Comparison of ENCODE assay signal across 9 mouse cellular contexts in genomic region chr13:53472614-53473124, GRCm38 (mm10). TPM values are rescaled to one million over a fixed set of nuclear protein-coding genes. Genes with fewer than 3 reads are reported as not detected.
A peak's percentile ranks its signal among the peaks of the same experiment; 100 is the strongest.
DNase-seq lines count a peak whose midpoint lies in the region; ATAC-seq lines count a peak whose summit lies in the region.
"Had no signal": no experiment of that assay in that cellular context is flagged by ENCODE, and none has a peak within 500 bp of the region (broad histone marks: within the 10 kb centered on the region; RNA-seq: fewer than 3 reads in every experiment).

Gene Msx2 (minus strand): TSS chr13:53473074.

- DNase-seq in embryo, embryonic 9.5 days (ENCODE audit: extremely low spot score), result peak; percentile 89
- DNase-seq in heart, embryonic 10.5 days (ENCODE audit: low spot score), result peak; percentile 93
- peak; percentile 26 for DNase-seq in kidney, adult 9 months
- peak; percentile 69 for DNase-seq in liver, embryonic 11.5 days (ENCODE audit: low spot score)

- H3K27me3 ChIP-seq in megakaryocyte, embryonic 14.5 days (replicated peaks), result peaks cover 95% of the 10 kb centered on the region
- peaks cover 92% of the 10 kb centered on the region for H3K27me3 ChIP-seq in heart, embryonic 10.5 days (ENCODE audit: insufficient read depth, poor library complexity, severe bottlenecking)
- H3K27me3 ChIP-seq in liver, embryonic 11.5 days (replicated peaks; ENCODE audit: control insufficient read depth, insufficient read depth, low read length), result peaks cover 95% of the 10 kb centered on the region
- peaks cover 99% of the 10 kb centered on the region for H3K27me3 ChIP-seq in neural tube, embryonic 13.5 days

- H3K36me3 ChIP-seq in megakaryocyte, embryonic 14.5 days (replicated peaks; ENCODE audit: low read length), result no peaks in the 10 kb centered on the region
- H3K36me3 ChIP-seq in heart, embryonic 10.5 days, result no peaks in the 10 kb centered on the region
- H3K36me3 ChIP-seq in liver, embryonic 11.5 days (ENCODE audit: control insufficient read depth, insufficient read depth, low read length), result no peaks in the 10 kb centered on the region
- H3K36me3 ChIP-seq in neural tube, embryonic 13.5 days, result no peaks in the 10 kb centered on the region

- WGBS in heart, embryonic 10.5 days, result under 1% methylated on average over 38 of the region's 38 CpGs
- under 1% methylated on average over 38 of the region's 38 CpGs for WGBS in liver, embryonic 11.5 days
- under 1% methylated on average over 38 of the region's 38 CpGs for WGBS in neural tube, embryonic 13.5 days

- ATAC-seq in megakaryocyte, adult 5-6 weeks (ENCODE audit: poor library complexity, severe bottlenecking), result no peak
- 0 out of 2 replicates have a peak, but pooled peaks have one; percentile 64 for ATAC-seq in liver, embryonic 11.5 days (replicated peaks; ENCODE audit: low FRiP score)
- peak; percentile 90 for ATAC-seq in neural tube, embryonic 13.5 days (ENCODE audit: low read depth)
- ATAC-seq in CD4-positive, CD25-positive, alpha-beta regulatory T cell, adult 4 months, result no peak

- peak within 1 kb of the TSS; percentile 90 for H3K4me3 ChIP-seq in megakaryocyte, embryonic 14.5 days (replicated peaks)
- peak within 1 kb of the TSS; percentile 81 for H3K4me3 ChIP-seq in heart, embryonic 10.5 days
- peak within 1 kb of the TSS; percentile 45 for H3K4me3 ChIP-seq in liver, embryonic 11.5 days (ENCODE audit: low read depth, low read length)
- H3K4me3 ChIP-seq in neural tube, embryonic 13.5 days, result peak within 1 kb of the TSS; percentile 49

- peak within 1 kb of the TSS; percentile 74 for H3K4me2 ChIP-seq in liver, embryonic 11.5 days
- H3K4me2 ChIP-seq in neural tube, embryonic 13.5 days, result peak within 1 kb of the TSS; percentile 80

- peaks cover 40% of the 10 kb centered on the region for H3K4me1 ChIP-seq in megakaryocyte, embryonic 14.5 days
- H3K4me1 ChIP-seq in heart, embryonic 10.5 days, result peaks cover 56% of the 10 kb centered on the region
- H3K4me1 ChIP-seq in liver, embryonic 11.5 days (replicated peaks; ENCODE audit: control insufficient read depth, insufficient read depth, low read length), result no peaks in the 10 kb centered on the region
- peaks cover 48% of the 10 kb centered on the region for H3K4me1 ChIP-seq in neural tube, embryonic 13.5 days (replicated peaks)

- peak within 1 kb of the TSS; percentile 7; the same call in 1 of the 2 replicates for H3K9ac ChIP-seq in liver, embryonic 11.5 days (ENCODE audit: low read depth, low read length)
- peak within 1 kb of the TSS; percentile 66 for H3K9ac ChIP-seq in neural tube, embryonic 13.5 days

- H3K27ac ChIP-seq in heart, embryonic 10.5 days, result peak within 1 kb of the TSS; percentile 89
- no peak within 1 kb of the TSS for H3K27ac ChIP-seq in liver, embryonic 11.5 days (ENCODE audit: low read depth, low read length)
- no peak within 1 kb of the TSS; the same call in 1 of the 2 replicates for H3K27ac ChIP-seq in neural tube, embryonic 13.5 days (replicated peaks)

- H3K9me3 ChIP-seq in megakaryocyte, embryonic 14.5 days, result peaks cover 9% of the 10 kb centered on the region
- no peaks in the 10 kb centered on the region for H3K9me3 ChIP-seq in heart, embryonic 10.5 days
- H3K9me3 ChIP-seq in liver, embryonic 11.5 days (ENCODE audit: control insufficient read depth, low read length), result no peaks in the 10 kb centered on the region
- no peaks in the 10 kb centered on the region for H3K9me3 ChIP-seq in neural tube, embryonic 13.5 days

RNA-seq across cellular contexts. Expression of gene Msx2, which starts in this region (rescaled TPM):
- 0.63 and 1.6 TPM in 2 replicates for polyA plus RNA-seq in megakaryocyte, embryonic 14.5 days (2012; ENCODE audit: insufficient read depth, low replicate concordance)
- not detected in 2 replicates for total RNA-seq in megakaryocyte, adult 5-6 weeks (2015)
- total RNA-seq in megakaryocyte, adult 5-6 weeks (2017), result 0.18 TPM in 1 of 2 replicates, not detected in the other
- polyA plus RNA-seq in heart, embryonic 10.5 days (2016; fragmentation: Nextera tagmentation; extraction: Ambion mirVana), result 15.3 and 27.4 TPM in 2 replicates
- 2.4 and 3.1 TPM in 2 replicates for polyA plus RNA-seq in liver, embryonic 11.5 days (2014; fragmentation: Nextera tagmentation; extraction: Ambion mirVana)
- 1.7 and 3.2 TPM in 2 replicates for polyA plus RNA-seq in neural tube, embryonic 13.5 days (2015; fragmentation: Nextera tagmentation; extraction: Ambion mirVana)
- polyA plus RNA-seq in CD4-positive, CD25-positive, alpha-beta regulatory T cell, adult 4 months (2017; shearing (Covaris generic)), result not detected
- total RNA-seq: CH12.LX had no signal

Comparison
In these comparisons a context has a peak if more than half of its experiments do, and no peak if none do; other contexts are left out.
1. ATAC-seq: peak in liver, embryonic 11.5 days (single experiment) and neural tube, embryonic 13.5 days (single experiment); none in megakaryocyte, adult 5-6 weeks (single experiment) and CD4-positive, CD25-positive, alpha-beta regulatory T cell, adult 4 months (single experiment).
2. DNase-seq: peak in every context shown above with its lines; median percentile 93 in heart, embryonic 10.5 days; 89 in embryo, embryonic 9.5 days; 69 in liver, embryonic 11.5 days; 26 in kidney, adult 9 months.
3. Peak in every context shown above with its lines, with median percentiles within 50 percentile points of each other: H3K4me3 ChIP-seq.